Mouse (Mus musculus) gastrocnemius, postnatal 4 days (tissue): Measurements from ENCODE around the gene Gm28043. TPM values are rescaled to one million over a fixed set of nuclear protein-coding genes. Genes with fewer than 3 reads are reported as not detected.

ENCODE experiments used
- DNase-seq, 2 experiments: peaks; one replicate each; pipeline ENCODE4 v3.0.0; 2021 to 2022; ENCODE audit warnings: low spot score in 2 of 2, mixed read lengths in 2 of 2
- total RNA-seq, 2 experiments: library from RNA; stranded (reverse); gene quantifications; 2 replicates each; pipeline ENCODE4 v1.2.3; 2021

Gm28043 gene
- total RNA-seq, 2 experiments from 2014 or later = 1.7 to 2.6 TPM

DNA sequence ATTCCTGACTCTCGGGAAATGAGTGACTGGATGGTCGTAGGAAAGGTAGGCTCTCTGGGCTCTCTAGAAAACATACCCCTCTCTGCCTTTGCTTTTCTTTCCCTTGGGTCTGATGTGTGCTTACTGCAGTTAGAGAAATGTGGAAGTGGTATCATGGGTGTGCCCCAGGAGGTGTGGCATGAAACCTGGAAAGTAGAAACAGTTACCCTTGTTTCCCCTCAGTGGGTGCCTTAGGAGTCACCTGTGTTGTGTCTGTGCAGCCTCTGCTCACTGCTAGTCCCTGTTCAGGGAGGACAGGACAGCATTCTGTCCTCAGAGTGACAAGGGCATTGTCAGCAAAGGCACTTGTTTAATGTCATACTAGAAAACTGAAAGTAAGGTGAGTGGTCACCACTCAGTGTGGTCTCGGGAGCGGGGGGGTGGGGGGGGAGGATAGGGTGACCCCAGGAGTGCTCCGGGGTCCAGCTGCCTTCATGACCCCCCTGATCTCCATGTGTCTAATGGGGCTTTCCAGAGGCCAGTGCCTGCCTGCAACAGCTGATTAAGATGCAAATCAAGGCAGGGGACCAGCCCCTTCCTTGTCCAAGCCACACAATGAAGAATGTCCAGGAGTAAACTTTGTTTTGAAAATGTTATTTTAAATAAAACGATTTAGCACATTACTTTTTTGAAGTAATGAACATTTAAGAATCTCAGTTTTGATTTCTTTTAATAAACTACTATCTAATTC, 64.5 kb downstream of the Gm28043 start:
- no peak for DNase-seq

DNA sequence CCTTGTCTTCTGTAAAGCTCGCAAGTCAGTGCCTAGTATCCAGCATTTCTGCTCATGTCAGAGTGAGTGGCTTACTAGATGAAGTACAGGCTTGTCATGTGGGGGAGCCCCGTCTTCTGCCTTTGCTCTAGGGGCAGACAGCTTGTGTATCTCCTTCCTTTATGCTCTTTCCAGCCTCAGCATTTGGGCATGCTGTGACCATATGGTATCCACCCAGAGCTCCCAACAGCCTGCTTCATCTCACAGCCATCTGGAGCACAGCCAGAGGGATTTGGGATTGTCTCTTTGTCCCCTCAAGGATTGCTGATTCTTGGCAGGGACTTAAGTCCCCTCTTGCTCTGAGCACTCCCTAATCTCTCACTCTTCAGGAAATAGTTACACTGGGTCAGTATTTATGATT, 65.5 kb downstream of the Gm28043 start:
- no peak for DNase-seq

DNA sequence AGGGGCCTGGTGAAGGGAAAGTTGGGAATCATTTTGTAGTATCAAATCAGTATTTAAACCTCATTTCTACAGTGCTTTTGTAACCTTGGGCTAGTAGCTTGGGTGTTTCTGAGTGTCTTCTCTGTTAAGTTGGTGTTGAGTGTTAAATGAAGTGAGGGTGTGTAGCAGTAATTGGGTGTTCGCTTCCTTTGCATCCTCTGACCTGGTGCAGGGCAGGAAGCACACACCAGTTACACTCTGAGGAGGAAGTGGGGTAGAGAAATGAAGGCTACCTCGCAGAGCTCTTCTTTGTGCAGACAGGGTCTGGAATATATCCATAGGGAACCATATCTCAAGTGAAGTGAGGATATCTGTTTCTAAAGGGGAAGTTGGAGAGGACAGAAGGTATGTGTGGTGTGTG, 66.2 kb downstream of the Gm28043 start:
- DNase-seq = no peak

DNA sequence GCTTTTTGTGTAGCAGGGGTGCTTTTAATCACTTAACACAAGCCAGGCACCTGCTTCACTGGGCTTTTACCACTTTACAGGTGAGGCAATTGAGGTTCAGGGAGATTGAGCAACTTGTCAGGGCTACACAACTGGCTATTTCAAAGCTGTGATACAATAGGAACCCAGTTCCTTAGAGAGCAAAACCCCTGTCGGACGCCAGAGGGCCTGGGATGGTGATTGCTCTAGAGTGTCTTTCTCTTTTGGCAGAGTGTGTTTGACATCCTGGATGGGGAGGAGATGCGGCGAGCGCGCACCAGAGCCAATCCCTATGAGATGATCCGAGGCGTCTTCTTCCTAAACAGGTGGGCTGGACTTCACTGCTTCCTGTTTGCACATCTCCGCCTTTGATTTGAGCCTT, 67.0 kb downstream of the Gm28043 start:
- no peak for DNase-seq

DNA sequence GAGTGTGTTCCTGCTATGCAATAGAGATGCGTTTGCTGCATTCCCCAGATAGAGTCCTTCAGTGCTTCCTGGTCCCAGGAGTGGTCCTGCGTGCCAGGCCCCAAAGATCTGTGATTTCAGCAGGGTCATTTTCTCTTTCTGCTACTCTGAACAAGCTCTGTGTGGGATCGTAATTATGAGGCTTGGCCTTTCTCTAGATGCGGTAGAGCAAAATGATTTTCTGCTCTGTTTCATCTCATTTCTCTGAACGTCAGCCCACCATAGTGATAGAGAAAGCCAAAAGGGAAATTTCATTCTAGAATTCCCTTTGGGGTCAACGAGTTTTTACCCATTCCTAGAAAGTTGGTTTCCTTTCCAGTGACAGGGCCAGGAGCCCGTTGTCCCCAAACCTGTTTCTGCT, 67.6 kb downstream of the Gm28043 start:
- no peak for DNase-seq

DNA sequence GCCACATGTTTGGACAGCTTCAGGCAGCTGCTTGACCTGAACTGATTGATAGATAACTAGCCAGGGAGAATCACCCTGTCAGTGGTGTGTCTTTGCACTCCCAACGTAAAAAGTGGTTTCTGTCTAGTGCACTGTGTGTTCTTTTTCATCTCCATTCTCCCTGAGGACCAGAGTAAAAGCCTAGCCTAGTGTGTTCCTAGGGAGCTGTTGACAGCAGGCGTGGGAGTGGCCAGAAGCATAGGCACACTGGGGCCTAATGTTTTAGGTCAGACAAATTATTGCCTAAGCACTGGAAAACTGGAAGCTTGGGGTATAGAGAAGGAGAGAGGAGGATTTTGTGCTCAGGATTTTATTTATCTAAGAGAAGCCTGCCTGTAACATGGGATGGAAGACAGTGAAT, 68.5 kb downstream of the Gm28043 start:
- no peak for DNase-seq

DNA sequence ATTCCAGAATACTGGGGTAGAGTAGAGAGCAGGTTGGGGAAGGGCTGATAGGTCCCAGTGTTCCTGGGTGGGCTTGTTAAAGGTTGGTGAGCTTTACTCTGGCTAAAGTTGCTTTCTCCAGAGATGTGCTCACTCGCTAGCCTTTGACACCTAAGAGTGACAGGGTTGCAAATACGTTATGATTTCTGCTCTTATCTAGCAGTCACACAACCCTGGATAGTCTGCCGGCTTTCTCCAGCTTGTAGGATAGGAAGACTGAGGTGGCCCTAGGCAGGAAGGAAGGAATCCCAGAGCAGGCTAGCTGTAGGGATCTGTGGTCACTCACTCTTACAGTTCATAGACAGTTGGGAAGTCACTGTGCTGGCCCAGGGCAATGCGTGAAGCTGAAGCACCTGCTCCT, 69.6 kb downstream of the Gm28043 start:
- DNase-seq = no peak

DNA sequence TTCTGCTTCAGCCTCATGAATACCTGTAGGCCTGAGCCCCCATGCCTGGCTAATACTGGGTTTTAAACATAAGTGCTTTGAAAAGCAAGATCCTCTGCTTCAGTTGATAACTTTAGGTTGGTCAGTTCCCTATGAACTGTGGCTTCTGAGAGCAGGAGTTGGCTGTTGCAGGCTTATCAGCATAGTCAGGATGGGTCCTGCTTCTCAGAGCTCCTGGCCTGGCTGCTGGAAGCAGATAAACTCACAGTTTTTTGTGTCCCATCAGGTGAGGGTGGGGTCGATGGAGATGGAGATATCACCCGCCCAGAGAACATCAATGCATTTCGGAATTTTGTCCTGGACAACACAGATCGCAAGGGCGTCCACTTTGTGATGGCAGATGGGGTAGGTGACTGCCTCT, 72.1 kb downstream of the Gm28043 start:
- no peak for DNase-seq

DNA sequence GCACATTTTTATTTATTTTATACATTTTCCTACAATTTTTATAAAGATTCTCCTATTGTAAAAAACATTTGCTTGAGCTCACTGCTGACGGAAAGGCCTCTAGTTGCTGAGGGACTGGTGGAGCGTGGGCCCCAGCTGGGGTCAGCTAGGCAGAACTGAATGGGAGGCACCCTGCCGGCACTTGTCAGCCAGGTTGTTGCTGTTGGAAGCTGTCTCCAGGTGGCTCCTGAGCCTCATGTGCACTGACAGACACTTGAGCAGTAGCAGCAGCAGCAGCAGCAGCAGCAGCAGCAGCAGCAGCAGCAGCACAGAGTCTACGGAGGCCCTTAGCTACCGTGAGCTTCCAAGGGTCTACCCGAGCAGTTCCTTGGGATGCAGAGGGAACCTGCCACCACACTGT, 72.7 kb downstream of the Gm28043 start:
- DNase-seq = no peak

DNA sequence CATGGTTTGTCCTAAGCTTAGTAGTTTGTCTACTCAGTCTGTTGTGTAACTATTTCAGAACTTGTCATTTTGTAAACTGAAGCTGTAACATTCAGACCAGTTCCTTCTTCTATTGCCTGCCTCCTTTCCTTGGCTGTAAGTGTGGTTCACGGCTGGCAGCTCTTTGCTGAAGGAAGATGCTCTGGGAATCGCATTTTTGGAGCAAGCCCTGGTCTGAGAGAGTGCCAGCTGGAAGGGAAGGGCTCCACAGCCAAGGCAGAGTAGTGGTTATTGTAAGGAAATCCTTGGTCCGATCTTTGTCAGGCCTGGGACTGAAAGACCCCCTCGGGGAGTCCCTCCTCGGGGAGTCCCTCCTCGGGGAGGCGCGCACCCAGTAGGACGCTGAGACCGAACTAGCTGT, 73.9 kb downstream of the Gm28043 start:
- no peak for DNase-seq

DNA sequence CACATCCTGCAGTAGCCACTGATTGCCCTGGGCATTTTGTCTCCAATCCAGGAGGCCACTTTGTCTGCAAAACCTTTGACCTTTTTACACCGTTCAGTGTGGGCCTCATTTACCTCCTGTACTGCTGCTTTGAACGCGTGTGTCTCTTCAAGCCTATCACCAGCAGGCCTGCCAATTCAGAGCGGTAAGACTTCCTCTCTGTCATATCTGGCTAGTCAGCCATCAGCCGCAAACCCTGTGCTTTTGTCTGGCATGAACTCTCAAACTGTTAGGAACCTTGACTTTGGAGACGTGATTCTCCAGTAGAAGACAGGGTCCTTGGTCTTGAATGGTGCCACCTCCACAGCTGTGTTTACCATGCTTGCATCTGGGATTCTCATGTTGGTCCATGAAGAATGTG, 75.6 kb downstream of the Gm28043 start:
- DNase-seq = no peak

DNA sequence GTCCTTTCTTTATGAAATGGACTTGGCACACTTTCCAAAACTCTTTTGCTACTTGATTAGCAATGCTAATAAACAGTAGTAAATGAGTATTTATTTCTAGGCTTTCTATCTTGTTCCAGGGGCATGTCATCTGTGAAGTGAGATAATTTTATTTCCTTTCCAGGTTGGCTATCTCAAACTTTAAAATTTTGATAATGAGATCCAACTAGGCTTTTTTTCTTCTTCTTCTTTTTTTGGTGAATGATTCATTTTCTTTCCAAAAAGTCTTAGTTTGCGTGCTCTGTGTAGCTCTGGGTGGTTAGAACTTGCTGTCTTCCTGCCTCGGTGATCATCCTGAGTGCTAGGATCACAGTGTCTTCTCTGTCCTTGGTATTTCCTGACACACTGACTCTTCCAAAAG, 78.2 kb downstream of the Gm28043 start:
- no peak for DNase-seq

DNA sequence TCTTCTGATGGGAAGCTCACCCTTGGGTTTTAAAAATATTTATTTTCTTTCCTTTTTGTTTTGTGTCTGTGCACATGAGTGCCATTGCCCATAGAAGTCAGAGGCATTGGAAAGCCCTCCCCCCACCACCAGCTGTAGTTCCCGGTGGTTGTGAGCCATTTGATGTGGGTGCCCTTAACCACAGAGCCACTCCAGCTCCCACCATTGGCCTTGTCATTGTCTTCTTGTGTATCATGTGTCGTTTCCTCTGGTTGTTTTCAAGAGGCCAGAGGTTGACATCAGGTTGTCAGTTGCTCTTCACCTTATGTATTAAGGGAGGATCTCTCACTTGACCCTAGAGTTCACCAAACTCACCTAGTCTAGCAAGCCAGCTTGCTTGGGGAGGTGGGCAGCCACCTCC, 78.9 kb downstream of the Gm28043 start:
- no peak for DNase-seq

DNA sequence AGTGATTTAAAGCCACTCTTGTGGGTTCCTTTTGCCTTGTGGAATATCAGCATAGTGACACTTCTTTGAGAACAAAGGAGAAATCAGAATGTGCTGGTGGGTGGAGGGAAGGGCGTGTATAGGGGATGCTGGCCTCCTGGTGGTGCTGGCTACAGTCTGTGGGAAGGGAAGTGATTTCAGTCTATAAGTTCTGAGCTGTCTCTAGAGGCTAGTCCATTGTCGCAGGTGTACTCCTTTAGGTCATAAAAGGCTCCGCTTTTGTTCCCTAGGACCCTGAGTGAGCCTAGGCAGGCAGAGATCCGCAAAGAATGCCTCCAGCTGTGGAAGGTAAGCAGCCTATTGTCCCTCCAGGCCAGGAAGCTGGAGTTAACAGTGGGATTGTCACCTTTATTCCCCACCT, 79.8 kb downstream of the Gm28043 start:
- DNase-seq = no peak

DNA sequence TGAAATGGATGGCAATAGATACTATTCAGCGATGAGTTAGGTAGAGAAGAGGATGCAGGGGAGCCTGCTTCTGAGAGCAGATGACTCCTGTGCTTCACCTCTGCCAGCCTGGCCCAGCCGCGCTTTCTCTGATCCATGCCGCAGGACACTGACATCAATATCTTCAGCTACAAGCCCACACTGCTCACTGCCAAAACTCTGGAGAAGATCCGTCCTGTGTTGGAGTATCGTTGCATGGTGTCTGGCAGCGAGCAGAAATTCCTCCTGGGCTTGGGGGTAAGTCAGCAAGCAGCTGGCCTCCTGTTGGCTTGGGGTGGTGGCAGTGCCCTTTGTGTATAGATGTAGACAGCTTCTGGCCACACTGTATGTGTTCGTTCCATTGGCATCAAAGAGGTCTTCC, 82.3 kb downstream of the Gm28043 start:
- DNase-seq = no peak

DNA sequence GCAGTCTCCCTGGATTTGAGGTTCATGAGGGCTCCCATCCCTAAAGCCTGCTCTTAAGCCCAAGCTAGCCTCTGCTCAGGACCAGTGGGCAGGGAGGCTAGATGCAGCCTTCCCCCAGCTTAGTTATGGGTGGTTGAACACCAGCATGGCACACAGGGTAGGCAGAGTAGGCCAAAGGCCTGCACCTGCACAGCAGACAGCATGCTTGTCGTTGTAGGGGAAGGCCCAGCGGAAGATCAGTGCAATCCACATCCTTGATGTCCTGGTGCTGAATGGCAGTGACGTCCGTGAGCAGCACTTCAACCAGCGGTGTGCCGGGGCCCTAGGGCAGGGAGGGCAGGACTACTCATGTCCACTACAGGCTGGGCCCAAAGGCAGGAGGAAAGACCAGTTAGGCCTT, 83.7 kb downstream of the Gm28043 start:
- DNase-seq = no peak

DNA sequence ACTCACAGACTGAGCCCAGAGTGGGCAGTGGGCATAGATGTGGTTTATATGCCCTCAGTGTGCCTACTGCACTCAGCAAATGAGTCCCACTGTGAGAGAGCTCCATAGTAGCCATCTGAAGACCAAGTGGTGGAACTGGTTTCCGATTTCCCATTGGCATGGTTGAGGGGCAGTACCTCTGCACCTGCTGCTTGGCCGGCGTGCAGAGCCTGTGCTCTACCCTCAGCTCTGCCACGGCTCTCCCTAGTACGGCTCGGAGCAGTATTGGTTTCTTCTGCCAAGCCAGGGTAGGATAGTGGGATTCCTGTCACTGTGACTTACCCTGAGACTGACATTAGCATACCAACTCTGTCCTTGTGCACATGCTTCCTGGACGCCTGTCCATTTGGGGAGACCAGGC, 85.9 kb downstream of the Gm28043 start:
- no peak for DNase-seq

DNA sequence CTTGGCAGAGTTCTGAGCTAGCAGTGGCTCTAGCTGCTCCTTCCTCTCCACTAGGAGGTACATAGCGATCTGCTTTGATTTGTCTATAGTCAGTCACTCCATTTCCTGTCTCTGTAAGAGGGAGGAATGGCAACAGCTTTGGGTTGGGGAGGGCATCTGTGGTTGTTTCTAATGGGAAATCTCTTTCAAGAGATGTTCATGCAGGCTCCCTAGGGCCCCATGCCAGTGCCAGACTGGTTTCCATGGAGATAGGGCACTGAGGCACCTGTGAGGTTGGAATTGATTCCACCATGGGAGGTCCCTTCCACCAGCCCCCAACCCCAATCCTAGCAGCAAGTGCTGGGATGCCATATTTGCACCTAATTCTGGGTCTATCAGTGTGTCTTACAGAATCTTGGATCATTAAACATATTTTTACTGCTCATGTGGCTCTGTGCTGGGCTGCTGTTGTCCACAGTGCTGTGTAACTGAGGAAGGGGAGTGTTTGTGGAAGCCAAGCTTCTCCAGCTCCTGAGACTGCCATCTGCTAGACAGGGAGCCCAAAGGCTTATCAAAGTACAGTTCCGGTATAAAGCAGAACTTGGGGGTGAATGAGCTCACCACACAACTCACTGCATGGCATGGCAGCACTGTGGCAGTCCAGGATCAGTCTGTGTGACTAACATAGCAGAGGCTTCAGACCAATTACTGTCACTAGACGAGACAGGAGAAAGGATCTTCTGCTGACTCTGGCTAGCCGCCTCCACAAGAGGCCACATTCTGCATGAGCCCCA, 88.4 kb downstream of the Gm28043 start:
- no peak for DNase-seq

DNA sequence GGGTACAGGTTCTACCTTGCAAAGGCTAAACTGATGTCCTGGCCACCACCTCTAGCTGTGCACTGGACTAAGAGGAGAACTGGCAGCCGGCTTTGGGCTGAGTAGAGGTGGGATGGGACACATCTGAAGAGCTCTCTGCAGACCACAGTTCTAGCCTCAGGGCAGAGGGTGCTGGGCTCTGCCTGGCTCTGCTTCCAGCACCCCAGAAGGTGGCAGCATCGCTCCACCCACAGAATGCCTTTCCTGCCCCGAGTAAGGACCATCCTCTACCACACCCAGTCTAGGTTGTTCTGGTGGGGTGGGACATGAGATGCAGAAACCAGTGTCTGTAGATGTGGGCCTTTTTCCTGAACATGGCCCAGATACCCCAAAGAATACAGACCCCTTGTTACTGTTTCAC, 90.1 kb downstream of the Gm28043 start:
- no peak for DNase-seq

DNA sequence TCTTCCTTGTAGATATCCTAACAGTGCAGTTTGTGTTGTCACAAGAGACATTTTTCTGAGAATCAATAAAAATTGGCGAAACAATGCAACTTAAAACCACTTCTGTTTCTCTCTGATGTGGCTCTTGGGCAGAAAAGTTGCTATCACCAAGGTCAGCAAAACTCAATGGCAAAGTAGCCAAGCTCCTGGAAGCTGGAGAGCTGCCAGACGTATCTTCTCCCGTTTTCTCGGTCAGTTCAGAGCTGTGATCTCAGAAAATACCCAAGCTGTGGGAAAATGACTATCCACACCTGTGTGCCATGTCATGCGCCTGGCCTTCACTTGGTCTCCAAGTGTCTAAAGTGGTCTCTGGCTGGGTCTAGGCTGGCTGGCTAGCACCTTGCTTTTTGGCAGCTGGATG, 91.2 kb downstream of the Gm28043 start:
- no peak for DNase-seq

DNA sequence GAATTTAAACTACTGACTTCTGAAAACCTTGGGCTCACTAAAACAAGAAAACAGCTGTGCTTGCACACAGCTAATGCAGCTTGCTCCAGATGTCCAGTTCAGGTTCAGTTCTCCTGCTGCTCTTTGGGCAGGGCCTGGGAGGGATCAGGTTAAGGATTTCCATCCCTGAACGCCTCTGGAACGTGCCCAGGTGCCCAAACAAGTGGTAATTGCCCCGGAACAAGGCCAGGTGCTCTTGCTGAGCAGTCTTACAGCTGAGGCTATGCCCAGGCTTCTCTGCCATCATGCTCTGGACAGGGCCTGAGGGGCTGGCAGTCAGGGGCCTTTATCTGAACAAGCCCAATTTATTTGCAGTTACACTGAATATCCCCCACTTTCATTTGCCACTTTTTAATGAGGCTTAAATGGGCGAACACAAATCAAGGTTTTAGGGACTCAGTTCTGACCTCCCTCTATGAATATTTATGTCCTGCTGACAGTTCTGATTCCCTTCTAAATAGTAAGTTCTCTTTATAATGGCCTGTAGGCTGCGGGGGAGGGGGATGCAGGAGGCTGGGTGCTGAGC, 92.4 kb downstream of the Gm28043 start:
- no peak for DNase-seq

DNA sequence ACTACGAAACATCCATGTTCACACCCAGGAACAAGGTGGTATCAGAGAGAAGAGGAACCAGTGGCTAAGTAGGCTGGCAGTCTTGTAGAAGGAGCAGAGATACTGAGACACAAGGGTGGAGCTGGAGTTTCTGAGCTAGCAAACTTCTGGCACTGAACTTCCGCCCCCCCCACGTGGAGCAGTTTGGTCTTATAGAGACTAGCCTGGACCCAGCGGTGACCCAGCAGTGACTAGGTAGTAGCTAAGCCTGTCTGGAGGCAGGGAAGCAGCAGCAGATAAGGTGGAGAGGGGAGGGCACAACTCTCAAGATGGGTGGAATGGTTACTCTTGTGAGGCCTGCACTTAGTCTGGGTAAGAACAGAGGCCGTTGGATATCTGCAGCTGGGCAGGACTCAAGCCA, 94.1 kb downstream of the Gm28043 start:
- DNase-seq = no peak

DNA sequence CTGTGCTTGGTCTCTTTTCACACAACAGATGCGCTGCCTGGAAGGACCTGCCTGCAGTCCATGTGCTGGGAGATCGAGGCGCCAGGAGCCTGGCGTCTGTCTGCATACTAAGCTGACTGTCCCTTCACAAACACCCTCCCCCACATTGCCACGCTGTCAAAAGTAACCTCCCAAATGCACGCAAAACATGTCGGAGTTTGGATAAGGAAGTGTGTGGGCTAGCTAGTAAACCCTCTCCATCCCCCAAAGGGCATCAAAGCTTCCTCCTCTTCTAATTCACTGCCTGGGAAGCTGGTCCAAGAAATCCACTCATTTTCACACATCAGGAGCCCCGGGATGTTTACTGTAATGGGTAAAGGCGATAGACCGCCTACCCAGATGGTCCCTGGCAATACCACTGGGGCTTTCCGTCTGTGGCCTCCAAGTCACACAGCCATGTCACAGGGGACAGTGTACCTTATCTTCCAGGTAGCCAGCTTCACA, 95.9 kb downstream of the Gm28043 start:
- DNase-seq = no peak
